In the genomic region with DNA sequence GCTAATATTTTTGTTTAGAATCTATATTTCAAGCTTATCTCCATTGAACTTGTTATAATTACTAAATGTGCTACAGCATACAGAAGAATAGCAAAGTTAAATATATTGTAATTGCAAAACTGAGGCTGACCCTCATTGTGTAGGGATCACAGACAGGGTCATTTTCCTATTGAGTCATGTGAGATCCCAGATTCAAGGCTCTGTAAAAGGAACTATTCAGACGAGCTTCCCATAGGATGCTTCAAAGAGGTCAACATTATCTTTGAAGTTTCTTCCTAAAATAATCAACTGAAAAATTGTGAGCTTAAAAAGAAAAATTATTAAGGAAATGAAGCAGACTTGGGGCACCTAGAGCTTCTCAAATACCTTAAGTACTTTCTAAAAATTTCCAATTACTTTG, we compare ENCODE assay signal across 22 mouse cellular contexts.
DNase-seq lines count a peak whose midpoint lies in the region; ATAC-seq and TF ChIP-seq lines count a peak whose summit lies in the region.
"Had no signal": no experiment of that assay in that cellular context is flagged by ENCODE, and none has a peak within 500 bp of the region (broad histone marks: within the 10 kb centered on the region; RNA-seq: fewer than 3 reads in every experiment).

No protein-coding gene starts in this region.

- H3K4me1 ChIP-seq in hindbrain, embryonic 10.5 days (replicated peaks): peaks cover 36% of the 10 kb centered on the region
- no peaks in the 10 kb centered on the region for H3K4me1 ChIP-seq in hindbrain, postnatal 0 days (ENCODE audit: insufficient read depth, low read length)
- H3K4me1 ChIP-seq in midbrain, embryonic 12.5 days: peaks cover 3% of the 10 kb centered on the region; the same call in 1 of the 2 replicates
- H3K4me1 ChIP-seq in midbrain, embryonic 16.5 days (ENCODE audit: control insufficient read depth, insufficient read depth, low read length): peaks cover 5% of the 10 kb centered on the region
- H3K4me1 ChIP-seq: embryonic facial prominence, embryonic 12.5 days; embryonic facial prominence, embryonic 15.5 days; intestine, embryonic 15.5 days had no signal

- no peak for DNase-seq in hindbrain, embryonic 10.5 days (ENCODE audit: low spot score)
- no peak for DNase-seq in hindbrain, postnatal 0 days (ENCODE audit: low spot score)
- DNase-seq in embryo, embryonic 11 days: peak; percentile 13
- DNase-seq in B cell, adult 2 months: no peak
- DNase-seq: adrenal gland, adult 8-10 months; adrenal gland, postnatal 25 days; cerebellum, adult 18-20 months; cerebellum, adult 9-10 months; cerebellum, postnatal 14 days; gastrocnemius, postnatal 10 days; gastrocnemius, postnatal 36 days; kidney, adult 11 months had no signal

- ATAC-seq in hindbrain, postnatal 0 days: no peak
- ATAC-seq in midbrain, embryonic 12.5 days (ENCODE audit: low FRiP score, low read depth): peak; percentile 59; the same call in 1 of the 2 replicates
- ATAC-seq in midbrain, embryonic 16.5 days: no peak
- ATAC-seq: activated CD4-positive, CD25-positive, alpha-beta regulatory T cell, adult 4 months; forebrain, embryonic 16.5 days; intestine, embryonic 15.5 days had no signal

- TF ChIP-seq CTCF in hindbrain, postnatal 0 days (IDR thresholded peaks at IDR 0.05; ENCODE audit: low read depth): no peak

- H3K4me2 ChIP-seq in hindbrain, postnatal 0 days (ENCODE audit: low read depth, low read length): no peak overlapping the region
- H3K4me2 ChIP-seq in midbrain, embryonic 12.5 days (replicated peaks): no peak overlapping the region
- H3K4me2 ChIP-seq in midbrain, embryonic 16.5 days (ENCODE audit: low read length): no peak overlapping the region
- H3K4me2 ChIP-seq: embryonic facial prominence, embryonic 12.5 days; embryonic facial prominence, embryonic 15.5 days; forebrain, embryonic 13.5 days; heart, embryonic 11.5 days; hindbrain, embryonic 14.5 days; intestine, embryonic 15.5 days had no signal

- H3K27ac ChIP-seq in hindbrain, embryonic 10.5 days: peak overlapping the region; percentile 70; the same call in 1 of the 2 replicates
- H3K27ac ChIP-seq in hindbrain, postnatal 0 days: no peak overlapping the region
- H3K27ac ChIP-seq in midbrain, embryonic 12.5 days (replicated peaks): no peak overlapping the region
- H3K27ac ChIP-seq in midbrain, embryonic 16.5 days (ENCODE audit: low read length): no peak overlapping the region
- H3K27ac ChIP-seq: embryonic facial prominence, embryonic 12.5 days; embryonic facial prominence, embryonic 15.5 days; hindbrain, embryonic 14.5 days; intestine, embryonic 15.5 days had no signal

- WGBS in hindbrain, embryonic 10.5 days: 12% methylated on average over 1 of the region's 1 CpGs
- 18% methylated on average over 1 of the region's 1 CpGs for WGBS in hindbrain, postnatal 0 days
- WGBS in midbrain, embryonic 12.5 days: 2% methylated on average over 1 of the region's 1 CpGs
- 4% methylated on average over 1 of the region's 1 CpGs for WGBS in midbrain, embryonic 16.5 days

- no peak overlapping the region for H3K9ac ChIP-seq in hindbrain, postnatal 0 days (replicated peaks; ENCODE audit: low read length)
- no peak overlapping the region for H3K9ac ChIP-seq in midbrain, embryonic 12.5 days (replicated peaks)
- H3K9ac ChIP-seq in midbrain, embryonic 16.5 days (ENCODE audit: low read depth, low read length): no peak overlapping the region
- H3K9ac ChIP-seq: embryonic facial prominence, embryonic 12.5 days; embryonic facial prominence, embryonic 15.5 days; forebrain, embryonic 13.5 days; hindbrain, embryonic 14.5 days; intestine, embryonic 15.5 days had no signal

- H3K9me3 ChIP-seq in hindbrain, embryonic 10.5 days: no peaks in the 10 kb centered on the region
- H3K9me3 ChIP-seq in hindbrain, postnatal 0 days (ENCODE audit: low read length): no peaks in the 10 kb centered on the region
- H3K9me3 ChIP-seq in midbrain, embryonic 12.5 days: no peaks in the 10 kb centered on the region
- H3K9me3 ChIP-seq in midbrain, embryonic 16.5 days (replicated peaks; ENCODE audit: control insufficient read depth, low read length, poor library complexity, severe bottlenecking): no peaks in the 10 kb centered on the region
- H3K9me3 ChIP-seq: embryonic facial prominence, embryonic 12.5 days; embryonic facial prominence, embryonic 15.5 days; forebrain, embryonic 13.5 days; intestine, embryonic 15.5 days had no signal

- no peaks in the 10 kb centered on the region for H3K36me3 ChIP-seq in hindbrain, embryonic 10.5 days
- no peaks in the 10 kb centered on the region for H3K36me3 ChIP-seq in hindbrain, postnatal 0 days (ENCODE audit: insufficient read depth, low read length)
- H3K36me3 ChIP-seq in midbrain, embryonic 12.5 days: no peaks in the 10 kb centered on the region
- H3K36me3 ChIP-seq in midbrain, embryonic 16.5 days (ENCODE audit: control insufficient read depth, insufficient read depth, low read length): no peaks in the 10 kb centered on the region
- H3K36me3 ChIP-seq: embryonic facial prominence, embryonic 12.5 days; embryonic facial prominence, embryonic 15.5 days; intestine, embryonic 15.5 days had no signal

- H3K4me3 ChIP-seq in hindbrain, embryonic 10.5 days: no peak overlapping the region
- H3K4me3 ChIP-seq in hindbrain, postnatal 0 days (ENCODE audit: low read length): no peak overlapping the region
- H3K4me3 ChIP-seq in midbrain, embryonic 12.5 days: no peak overlapping the region
- no peak overlapping the region for H3K4me3 ChIP-seq in midbrain, embryonic 16.5 days (ENCODE audit: low read depth, low read length)
- H3K4me3 ChIP-seq: embryonic facial prominence, embryonic 12.5 days; embryonic facial prominence, embryonic 15.5 days; forebrain, embryonic 13.5 days; intestine, embryonic 15.5 days had no signal

- H3K27me3 ChIP-seq in hindbrain, embryonic 10.5 days (ENCODE audit: insufficient read depth, poor library complexity, severe bottlenecking): no peaks in the 10 kb centered on the region
- H3K27me3 ChIP-seq in hindbrain, postnatal 0 days (ENCODE audit: insufficient read depth, low read length): no peaks in the 10 kb centered on the region
- no peaks in the 10 kb centered on the region for H3K27me3 ChIP-seq in midbrain, embryonic 12.5 days
- H3K27me3 ChIP-seq in midbrain, embryonic 16.5 days (ENCODE audit: control insufficient read depth, insufficient read depth, low read depth, low read length): no peaks in the 10 kb centered on the region
- H3K27me3 ChIP-seq: embryonic facial prominence, embryonic 12.5 days; embryonic facial prominence, embryonic 15.5 days; forebrain, embryonic 13.5 days; intestine, embryonic 15.5 days had no signal
